Mouse (Mus musculus) right cerebral cortex, adult 18-20 months (tissue): ENCODE data around the gene Usp30.

Experiments used
- DNase-seq: peaks from one replicate; pipeline ENCODE4 v3.0.0; 2022; ENCODE audit warnings: mixed read lengths

Gene Usp30

GRCm38 (mm10) chr5:114065161-114065560 is at the start of gene Usp30:
TSS of gene Usp30 (plus strand) at chr5:114065461.
- DNase-seq, result no peak

GRCm38 (mm10) chr5:114024390-114024789 is 40.9 kb upstream of the Usp30 start:
- DNase-seq, result no peak

GRCm38 (mm10) chr5:114024885-114025284 is 40.4 kb upstream of the Usp30 start:
- no peak for DNase-seq

GRCm38 (mm10) chr5:114027217-114027944 is 37.9 kb upstream of the Usp30 start:
- DNase-seq, result no peak

GRCm38 (mm10) chr5:114028111-114028510 is 37.1 kb upstream of the Usp30 start:
- DNase-seq, result no peak

- no peak for DNase-seq
Observed at GRCm38 (mm10) chr5:114030652-114031051, 34.6 kb upstream of the Usp30 start.

GRCm38 (mm10) chr5:114032161-114032763 is 33.0 kb upstream of the Usp30 start:
- DNase-seq, result no peak

- DNase-seq, result no peak
Observed at GRCm38 (mm10) chr5:114034393-114034792, 30.9 kb upstream of the Usp30 start.

GRCm38 (mm10) chr5:114035111-114035510 is 30.1 kb upstream of the Usp30 start:
- no peak for DNase-seq

GRCm38 (mm10) chr5:114040508-114040907 is 24.8 kb upstream of the Usp30 start:
- no peak for DNase-seq

GRCm38 (mm10) chr5:114040911-114041310 is 24.4 kb upstream of the Usp30 start:
- DNase-seq, result no peak

- no peak for DNase-seq
Observed at GRCm38 (mm10) chr5:114041327-114041930, 23.8 kb upstream of the Usp30 start.

- DNase-seq, result no peak
Observed at GRCm38 (mm10) chr5:114043800-114044199, 21.5 kb upstream of the Usp30 start.

- no peak for DNase-seq
Observed at GRCm38 (mm10) chr5:114045134-114045533, 20.1 kb upstream of the Usp30 start.

- no peak for DNase-seq
Observed at GRCm38 (mm10) chr5:114046151-114046550, 19.1 kb upstream of the Usp30 start.

- DNase-seq, result no peak
Observed at GRCm38 (mm10) chr5:114046604-114047003, 18.7 kb upstream of the Usp30 start.

- no peak for DNase-seq
Observed at GRCm38 (mm10) chr5:114047182-114047581, 18.1 kb upstream of the Usp30 start.

GRCm38 (mm10) chr5:114048731-114049308 is 16.4 kb upstream of the Usp30 start:
- no peak for DNase-seq

- DNase-seq, result peak; percentile 33
Observed at GRCm38 (mm10) chr5:114052246-114052761, 13.0 kb upstream of the Usp30 start.

- DNase-seq, result no peak
Observed at GRCm38 (mm10) chr5:114057129-114057731, 8.0 kb upstream of the Usp30 start.

- DNase-seq, result no peak
Observed at GRCm38 (mm10) chr5:114061675-114062074, 3.6 kb upstream of the Usp30 start.

- DNase-seq, result no peak
Observed at GRCm38 (mm10) chr5:114063958-114064357, 1.3 kb upstream of the Usp30 start.

GRCm38 (mm10) chr5:114066601-114067000 is 1.3 kb downstream of the Usp30 start:
- DNase-seq, result no peak
